Mouse (Mus musculus): Measurements from ENCODE around the gene Vmn2r20. TPM values are rescaled to one million over a fixed set of nuclear protein-coding genes. Genes with fewer than 3 reads are reported as not detected.
"Not testable (repeated sequence)": the region's sequence is repeated elsewhere in the genome, so short reads cannot be mapped to it uniquely, and the experiment has no call there.

The Vmn2r20 gene
- not detected for total RNA-seq (2021)
- long read RNA-seq, experiment 1, result 0 reads
- long read RNA-seq, experiment 2, result 0 reads

DNA sequence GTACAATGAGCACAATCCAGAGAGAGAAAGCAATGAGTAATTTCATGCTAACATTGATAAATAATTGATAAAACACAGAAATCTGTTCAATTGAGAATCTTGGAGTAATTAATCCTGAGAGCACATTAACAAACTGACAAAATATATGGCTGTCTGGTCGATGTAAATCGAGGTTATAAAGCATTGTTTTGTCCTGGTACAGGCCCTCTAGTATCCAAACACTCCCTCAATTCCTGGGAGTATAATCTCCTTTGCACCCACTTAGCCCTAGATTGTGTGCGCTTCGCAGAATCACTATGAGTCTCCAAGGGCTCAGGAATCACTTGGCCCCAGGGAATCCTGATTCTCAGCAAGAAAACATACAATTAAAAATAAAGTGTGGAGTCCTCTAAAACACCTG lies at the start of gene Vmn2r20:
Vmn2r20 (minus strand) TSS at position 101 of the 400 bp plus-strand sequence.
- DNase-seq; intact Hi-C loops (cut with DNase I); H3K4me3 ChIP-seq; H3K27ac ChIP-seq: not testable (repeated sequence)

DNA sequence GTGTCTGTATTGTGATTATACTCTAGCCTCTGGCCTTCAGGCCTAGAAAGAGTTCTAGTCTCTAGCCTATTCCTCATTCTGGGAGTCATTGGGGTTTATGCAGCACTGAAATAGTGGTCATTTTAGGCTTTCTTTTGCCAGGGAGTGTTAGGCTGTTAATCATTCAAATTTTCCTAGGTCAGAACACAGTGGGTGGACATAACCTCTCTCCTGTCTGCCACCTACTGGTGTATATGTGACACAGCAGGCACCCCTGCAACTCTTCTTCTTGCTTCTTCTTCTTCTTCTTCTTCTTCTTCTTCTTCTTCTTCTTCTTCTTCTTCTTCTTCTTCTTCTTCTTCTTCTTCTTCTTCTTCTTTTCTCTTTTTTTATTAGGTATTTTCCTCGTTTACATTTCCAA lies 6.5 kb upstream of the Vmn2r20 start:
- intact Hi-C loops (cut with DNase I); DNase-seq; H3K27ac ChIP-seq; H3K4me3 ChIP-seq: not testable (repeated sequence)

DNA sequence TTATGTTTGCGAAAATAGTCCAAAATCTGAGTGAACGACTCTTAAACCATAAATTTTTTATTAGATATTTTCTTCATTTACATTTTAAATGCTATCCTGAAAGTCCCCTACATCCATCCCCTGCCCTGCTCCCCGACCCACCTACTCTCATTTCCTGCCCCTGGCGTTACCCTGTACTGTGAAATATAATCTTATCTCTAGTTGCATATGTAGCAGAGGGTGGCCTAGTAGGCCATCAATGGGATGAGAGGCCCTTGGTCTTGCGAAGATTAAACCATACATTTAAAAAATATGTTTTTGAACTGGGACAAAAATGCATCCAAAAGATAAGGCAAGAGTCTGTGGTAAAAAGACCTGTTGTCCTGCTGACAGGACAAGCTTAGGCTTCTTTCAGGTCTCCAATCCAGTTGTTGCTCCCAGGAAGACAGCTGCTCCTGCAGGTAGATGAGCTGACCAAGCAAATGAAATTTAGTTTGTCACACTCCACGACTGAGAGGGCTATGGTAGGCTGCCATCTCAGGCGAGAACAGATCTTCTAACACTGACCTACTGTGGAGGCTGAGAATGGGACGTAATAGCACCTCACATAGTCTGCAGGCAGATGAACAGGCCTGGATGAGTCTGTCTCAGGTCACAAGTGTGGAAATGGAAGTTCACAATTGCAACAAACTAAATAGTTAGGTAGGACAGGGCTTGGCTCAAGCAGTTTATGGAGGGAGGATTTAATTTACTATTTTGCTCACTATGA lies 10.8 kb downstream of the Vmn2r20 start:
- intact Hi-C loops (cut with DNase I); H3K27ac ChIP-seq; H3K4me3 ChIP-seq; DNase-seq: not testable (repeated sequence)

DNA sequence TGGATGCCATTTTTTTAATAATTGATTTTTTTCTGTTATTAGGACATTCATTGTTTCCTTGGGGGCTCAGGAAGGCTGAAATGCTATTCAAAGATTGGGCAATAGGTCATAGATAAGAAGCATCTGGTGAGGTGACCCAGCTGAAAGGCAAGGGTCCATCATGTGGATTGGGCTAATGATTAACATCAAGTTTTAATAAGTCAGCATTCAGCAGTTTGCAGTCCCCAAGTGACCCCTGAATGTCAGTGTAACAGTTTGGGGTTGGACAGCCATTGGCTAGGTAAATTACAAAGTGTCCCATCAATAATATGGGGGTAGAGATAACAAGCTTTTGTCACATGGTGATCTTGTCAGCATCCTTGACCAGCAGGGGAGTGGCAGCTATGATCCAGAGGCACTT lies 29.1 kb downstream of the Vmn2r20 start:
- intact Hi-C loops (cut with DNase I); H3K27ac ChIP-seq: not testable (repeated sequence)

DNA sequence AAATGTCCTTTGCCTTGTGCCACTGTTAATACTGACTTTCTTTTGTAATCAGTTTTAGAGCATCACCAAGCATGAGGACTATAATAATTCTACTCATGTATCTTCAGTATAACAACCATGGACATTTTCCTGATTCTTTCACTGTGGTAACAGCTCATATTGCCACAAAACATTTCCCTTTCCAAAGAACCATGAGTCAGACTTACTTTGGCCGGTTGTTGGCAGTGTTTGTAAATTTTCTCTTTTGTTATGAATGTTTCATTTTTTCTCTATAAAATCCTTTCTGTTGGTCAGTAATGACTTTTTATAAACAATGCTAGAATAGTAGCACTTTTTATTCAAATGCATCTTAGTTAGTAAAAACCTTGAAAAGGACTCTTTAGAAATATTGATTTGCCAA lies 71.8 kb downstream of the Vmn2r20 start:
- Histone ChIP-seq H3K27ac (no peak overlapping the region), H3K4me3 (no peak overlapping the region)
- no peak for DNase-seq
- intact Hi-C loops (cut with DNase I), result no loop called here
- TF ChIP-seq CTCF (IDR thresholded peaks at IDR 0.05), result no peak

More for the DNA sequence above, 29.1 kb downstream of the Vmn2r20 start:
- not testable (repeated sequence) for H3K4me3 ChIP-seq, DNase-seq

DNA sequence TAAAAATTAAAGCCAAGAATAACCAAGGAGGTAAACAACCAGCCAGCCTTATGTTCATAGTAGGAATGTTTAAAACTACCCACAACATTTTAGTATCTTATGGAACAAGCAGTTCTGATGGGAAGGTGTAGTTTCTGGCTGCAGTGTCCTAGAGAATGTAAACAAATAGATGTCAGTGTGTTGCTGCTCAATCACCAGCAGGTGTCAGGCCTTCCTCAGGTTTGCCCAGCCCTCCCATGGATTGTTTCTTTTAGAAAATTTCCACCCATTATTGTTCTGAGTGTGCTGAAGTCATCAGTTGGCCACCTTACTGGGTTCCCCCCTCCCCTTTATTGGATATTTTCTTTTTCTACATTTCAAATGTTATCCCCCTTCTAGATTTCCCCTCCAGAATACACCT lies 77.8 kb downstream of the Vmn2r20 start:
- no peak overlapping the region for H3K27ac ChIP-seq
- 0 out of 2 replicates have a peak, but pooled peaks have one; percentile 4 for TF ChIP-seq CTCF (IDR thresholded peaks at IDR 0.05)
- intact Hi-C loops (cut with DNase I), result no loop called here
- DNase-seq, result no peak
- no peak overlapping the region for H3K4me3 ChIP-seq

DNA sequence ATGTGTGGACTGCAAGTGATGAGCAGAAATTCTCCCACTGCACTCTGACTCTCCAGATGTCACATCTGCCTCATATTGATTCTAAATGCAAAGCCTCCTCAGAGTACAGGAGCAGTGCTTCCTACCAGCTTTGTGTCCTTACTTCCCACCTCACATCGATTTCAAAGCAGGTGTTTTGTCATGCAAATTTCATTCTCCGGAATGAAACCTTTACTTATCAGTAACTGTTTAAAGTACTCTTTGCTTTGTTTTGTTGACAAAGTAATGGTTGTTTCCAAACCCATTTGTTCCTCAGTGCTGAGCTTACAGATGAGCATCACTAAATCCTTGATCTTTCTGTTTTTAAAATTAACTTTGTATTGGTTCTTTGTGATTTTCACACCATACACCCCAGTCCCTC lies 85.4 kb downstream of the Vmn2r20 start:
- Histone ChIP-seq H3K4me3 (no peak overlapping the region), H3K27ac (no peak overlapping the region)
- TF ChIP-seq CTCF (IDR thresholded peaks at IDR 0.05), result no peak
- intact Hi-C loops (cut with DNase I), result no loop called here
- no peak for DNase-seq

Other genes starting within 250 kb of the Vmn2r20 start
- not detected for gene Clec4b2, start 245.2 kb downstream of the Vmn2r20 start, total RNA-seq (2021)
- not detected for gene Clec4n, start 188.3 kb downstream of the Vmn2r20 start, total RNA-seq (2021)
- not detected for gene Clec4d, start 156.0 kb downstream of the Vmn2r20 start, total RNA-seq (2021)
- gene Clec4e, start 128.2 kb downstream of the Vmn2r20 start, total RNA-seq (2021), result not detected
- not detected for gene Vmn2r19, start 109.8 kb downstream of the Vmn2r20 start, total RNA-seq (2021)
- not detected for gene Vmn2r21, start 115.3 kb upstream of the Vmn2r20 start, total RNA-seq (2021)
- not detected for gene Vmn2r22, start 232.6 kb upstream of the Vmn2r20 start, total RNA-seq (2021)